Mouse (Mus musculus) cerebellum, adult 9-10 months (tissue): ENCODE measurements around the gene Trpm8.

Experiments
- DNase-seq: peaks from one replicate; pipeline ENCODE4 v3.0.0; 2022

The Trpm8 gene

GRCm38 (mm10) chr1:88248658-88249057 is 28.8 kb upstream of the Trpm8 start:
- DNase-seq: no peak

- DNase-seq: no peak
Observed at GRCm38 (mm10) chr1:88249596-88249995, 27.9 kb upstream of the Trpm8 start.

GRCm38 (mm10) chr1:88250023-88250422 is 27.4 kb upstream of the Trpm8 start:
- no peak for DNase-seq

- no peak for DNase-seq
Observed at GRCm38 (mm10) chr1:88253106-88253505, 24.4 kb upstream of the Trpm8 start.

- DNase-seq: no peak
Observed at GRCm38 (mm10) chr1:88253540-88253939, 23.9 kb upstream of the Trpm8 start.

- DNase-seq: peak; percentile 36
Observed at GRCm38 (mm10) chr1:88254793-88255465, 22.5 kb upstream of the Trpm8 start.

GRCm38 (mm10) chr1:88255466-88255857 is 22.0 kb upstream of the Trpm8 start:
- DNase-seq: peak; percentile 22

- DNase-seq: peak; percentile 54
Observed at GRCm38 (mm10) chr1:88255989-88256754, 21.3 kb upstream of the Trpm8 start.

- DNase-seq: peak; percentile 35
Observed at GRCm38 (mm10) chr1:88256886-88257663, 20.4 kb upstream of the Trpm8 start.

- peak; percentile 34 for DNase-seq
Observed at GRCm38 (mm10) chr1:88257681-88258080, 19.8 kb upstream of the Trpm8 start.

- DNase-seq: no peak
Observed at GRCm38 (mm10) chr1:88258361-88258760, 19.1 kb upstream of the Trpm8 start.

GRCm38 (mm10) chr1:88258881-88259642 is 18.4 kb upstream of the Trpm8 start:
- DNase-seq: peak; percentile 38

- DNase-seq: no peak
Observed at GRCm38 (mm10) chr1:88259643-88260024, 17.8 kb upstream of the Trpm8 start.

GRCm38 (mm10) chr1:88260114-88260513 is 17.3 kb upstream of the Trpm8 start:
- DNase-seq: peak; percentile 47

GRCm38 (mm10) chr1:88260604-88261377 is 16.7 kb upstream of the Trpm8 start:
- DNase-seq: no peak

- no peak for DNase-seq
Observed at GRCm38 (mm10) chr1:88261706-88262105, 15.8 kb upstream of the Trpm8 start.

- DNase-seq: no peak
Observed at GRCm38 (mm10) chr1:88262255-88262654, 15.2 kb upstream of the Trpm8 start.

GRCm38 (mm10) chr1:88262961-88263360 is 14.5 kb upstream of the Trpm8 start:
- DNase-seq: no peak

GRCm38 (mm10) chr1:88263778-88264177 is 13.7 kb upstream of the Trpm8 start:
- no peak for DNase-seq

- DNase-seq: no peak
Observed at GRCm38 (mm10) chr1:88264237-88264868, 13.1 kb upstream of the Trpm8 start.

- no peak for DNase-seq
Observed at GRCm38 (mm10) chr1:88264869-88265240, 12.6 kb upstream of the Trpm8 start.

- no peak for DNase-seq
Observed at GRCm38 (mm10) chr1:88266123-88266522, 11.3 kb upstream of the Trpm8 start.
